Mouse (Mus musculus): ENCODE results near the gene Pax7. TPM values are rescaled to one million over a fixed set of nuclear protein-coding genes. Genes with fewer than 3 reads are reported as not detected.

Pax7 gene
- polyA plus RNA-seq, 1 experiment, result not detected

DNA sequence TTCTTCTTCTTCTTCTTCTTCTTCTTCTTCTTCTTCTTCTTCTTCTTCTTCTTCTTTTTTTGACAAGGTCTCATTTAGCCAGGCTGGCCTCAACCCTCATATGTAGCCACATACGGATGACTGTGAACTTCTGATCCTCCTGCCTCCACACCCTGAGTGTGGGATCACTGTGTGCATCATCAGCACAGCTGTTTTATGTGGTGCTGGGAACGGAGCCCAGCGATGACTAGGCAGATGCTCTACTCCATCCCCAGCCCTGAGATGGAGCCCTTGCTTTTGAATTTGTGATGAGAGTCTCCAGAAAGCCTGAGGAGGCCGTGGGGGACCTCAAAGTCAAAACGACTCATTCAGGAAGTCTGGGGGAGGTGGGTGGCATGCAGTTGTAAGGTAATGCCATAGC is 114.3 kb downstream of the Pax7 start:
- Histone ChIP-seq H3K4me1 (ENCODE audit: control insufficient read depth, insufficient read depth, low read length) (no peaks in the 10 kb centered on the region; the same call in 1 of the 2 replicates), H3K27ac (ENCODE audit: control insufficient read depth, insufficient read depth, low read depth, low read length, poor library complexity) (no peak overlapping the region), H3K4me3 (replicated peaks; ENCODE audit: control insufficient read depth, low read depth, low read length) (no peak overlapping the region)
- TF ChIP-seq CTCF (IDR thresholded peaks at IDR 0.05; ENCODE audit: control insufficient read depth, insufficient read depth, low read length) (no peak), POLR2A (IDR thresholded peaks at IDR 0.05; ENCODE audit: borderline replicate concordance, control insufficient read depth, low read depth, low read length) (no peak)
- 65% methylated on average over 5 of the region's 5 CpGs for WGBS

DNA sequence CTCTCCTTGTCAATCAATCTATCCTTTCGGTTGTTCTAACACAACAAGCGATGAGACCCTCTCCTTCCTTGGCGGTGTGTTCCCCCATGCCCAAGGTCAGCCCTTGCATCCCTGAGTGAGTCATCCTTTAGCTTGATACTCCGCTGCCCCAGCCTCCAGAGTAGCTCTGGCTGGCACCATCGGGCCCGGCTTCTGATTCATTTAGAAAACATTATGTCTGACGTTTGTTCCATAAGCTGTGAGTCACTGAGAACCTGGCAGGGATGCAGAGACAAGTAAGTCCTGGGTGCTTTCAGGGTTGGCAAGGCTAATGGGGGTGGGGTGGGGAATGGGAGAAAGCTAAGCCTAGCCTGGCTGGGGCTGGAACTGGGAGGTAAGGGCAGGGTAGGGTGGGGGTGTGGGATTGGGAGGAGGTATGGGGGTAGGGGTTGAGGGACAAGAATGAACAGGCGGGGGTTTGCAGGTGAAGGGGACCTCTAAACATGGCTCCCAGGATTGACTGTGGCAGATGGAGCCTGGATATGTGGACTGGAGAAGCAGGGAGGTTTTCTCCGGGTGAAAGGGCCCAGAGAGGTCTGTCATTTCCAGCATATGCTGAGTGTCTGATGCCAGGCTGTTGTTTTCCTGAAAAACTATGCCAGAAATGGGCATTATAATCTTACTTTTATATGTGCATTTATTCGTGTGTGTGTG is 116.7 kb downstream of the Pax7 start:
- Histone ChIP-seq H3K4me1 (ENCODE audit: control insufficient read depth, insufficient read depth, low read length) (no peaks in the 10 kb centered on the region; the same call in 1 of the 2 replicates), H3K4me3 (replicated peaks; ENCODE audit: control insufficient read depth, low read depth, low read length) (no peak overlapping the region), H3K27ac (ENCODE audit: control insufficient read depth, insufficient read depth, low read depth, low read length, poor library complexity) (no peak overlapping the region)
- WGBS, result 71% methylated on average over 10 of the region's 10 CpGs
- TF ChIP-seq POLR2A (IDR thresholded peaks at IDR 0.05; ENCODE audit: borderline replicate concordance, control insufficient read depth, low read depth, low read length) (no peak), CTCF (IDR thresholded peaks at IDR 0.05; ENCODE audit: control insufficient read depth, insufficient read depth, low read length) (no peak)

DNA sequence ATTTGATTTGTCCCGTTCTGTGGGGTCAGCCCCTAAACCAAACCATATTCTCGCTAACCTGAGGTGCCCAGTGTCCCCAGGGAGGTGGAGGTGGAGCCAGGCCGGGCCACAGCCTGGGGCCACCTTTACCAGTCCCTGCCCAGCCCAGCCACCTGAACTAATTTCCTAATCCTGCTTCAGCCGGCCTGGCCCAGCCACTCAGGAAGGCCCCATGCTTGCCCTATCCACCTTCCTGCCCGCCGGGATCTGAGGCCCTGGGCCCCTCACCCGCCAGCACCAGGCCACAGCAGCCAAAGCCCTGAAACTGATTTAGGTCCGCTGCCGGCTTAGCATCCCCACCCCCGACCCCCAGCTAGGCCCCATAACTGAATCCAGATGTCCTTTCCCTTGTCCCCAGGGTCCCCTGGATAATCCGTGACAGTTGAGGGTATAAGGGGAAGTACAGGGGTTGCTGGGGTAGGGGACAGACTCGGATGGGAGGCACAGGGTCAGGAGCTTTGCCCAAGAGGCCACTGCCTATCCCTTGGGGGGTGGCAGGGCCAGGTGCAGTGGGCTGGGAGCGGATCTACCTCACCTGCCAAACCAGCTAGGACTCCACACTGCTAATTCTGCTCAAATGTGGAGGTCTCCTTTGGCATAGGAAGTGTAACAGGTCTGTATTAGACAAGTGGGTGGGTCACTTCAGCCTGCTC is 117.9 kb downstream of the Pax7 start:
- H3K4me3 ChIP-seq (replicated peaks; ENCODE audit: control insufficient read depth, low read depth, low read length), result no peak overlapping the region
- no peaks in the 10 kb centered on the region; the same call in 1 of the 2 replicates for H3K4me1 ChIP-seq (ENCODE audit: control insufficient read depth, insufficient read depth, low read length)
- 54% methylated on average over 13 of the region's 13 CpGs for WGBS
- TF ChIP-seq POLR2A (IDR thresholded peaks at IDR 0.05; ENCODE audit: borderline replicate concordance, control insufficient read depth, low read depth, low read length) (no peak), CTCF (IDR thresholded peaks at IDR 0.05; ENCODE audit: control insufficient read depth, insufficient read depth, low read length) (no peak)
- H3K27ac ChIP-seq (ENCODE audit: control insufficient read depth, insufficient read depth, low read depth, low read length, poor library complexity), result no peak overlapping the region

DNA sequence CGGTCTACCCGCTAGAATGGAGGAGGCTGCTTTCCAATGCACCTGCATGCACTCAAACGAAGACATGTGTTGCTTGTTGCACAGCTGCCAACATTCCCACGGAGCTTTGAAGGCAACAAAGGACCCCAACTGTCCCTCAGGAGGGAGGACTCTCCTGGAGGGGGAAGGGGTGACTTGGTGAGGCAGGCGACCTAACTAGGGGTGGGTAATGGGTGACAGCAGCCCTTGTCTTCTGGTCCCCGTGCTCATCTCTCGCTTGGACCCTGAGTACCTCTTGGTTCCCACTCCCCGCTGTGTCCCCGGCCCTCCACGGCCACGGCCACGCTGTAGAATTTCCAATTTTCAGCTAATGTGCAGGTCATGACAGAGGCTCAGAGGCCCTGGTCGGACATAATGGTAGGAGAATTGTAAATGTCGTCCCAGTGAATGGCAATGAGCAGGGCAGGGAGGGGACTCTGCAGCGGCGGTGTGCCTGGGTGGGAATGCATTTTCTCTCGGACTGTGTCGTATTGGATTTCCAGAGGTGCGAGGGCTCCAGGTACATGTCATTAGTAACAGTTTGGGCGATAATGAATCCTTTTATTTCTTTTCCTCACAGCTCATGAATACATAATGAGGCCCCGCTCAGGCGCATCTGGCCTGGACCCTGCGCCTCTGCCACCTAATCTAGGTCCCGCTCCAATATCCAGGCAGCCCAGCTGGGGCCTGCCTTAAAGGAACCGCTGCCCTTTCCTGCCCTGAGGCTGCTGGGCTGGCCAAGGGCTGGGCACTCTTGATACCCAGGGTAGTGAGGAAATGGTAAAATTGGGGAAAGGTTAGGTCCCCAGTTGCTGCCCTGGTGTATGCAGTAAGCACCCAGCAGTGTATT is 122.6 kb downstream of the Pax7 start:
- WGBS, result 54% methylated on average over 25 of the region's 25 CpGs
- Histone ChIP-seq H3K4me3 (replicated peaks; ENCODE audit: control insufficient read depth, low read depth, low read length) (no peak overlapping the region), H3K4me1 (ENCODE audit: control insufficient read depth, insufficient read depth, low read length) (no peaks in the 10 kb centered on the region), H3K27ac (ENCODE audit: control insufficient read depth, insufficient read depth, low read depth, low read length, poor library complexity) (no peak overlapping the region)
- TF ChIP-seq CTCF (IDR thresholded peaks at IDR 0.05; ENCODE audit: control insufficient read depth, insufficient read depth, low read length), result no peak
- TF ChIP-seq POLR2A (IDR thresholded peaks at IDR 0.05; ENCODE audit: borderline replicate concordance, control insufficient read depth, low read depth, low read length), result no peak

DNA sequence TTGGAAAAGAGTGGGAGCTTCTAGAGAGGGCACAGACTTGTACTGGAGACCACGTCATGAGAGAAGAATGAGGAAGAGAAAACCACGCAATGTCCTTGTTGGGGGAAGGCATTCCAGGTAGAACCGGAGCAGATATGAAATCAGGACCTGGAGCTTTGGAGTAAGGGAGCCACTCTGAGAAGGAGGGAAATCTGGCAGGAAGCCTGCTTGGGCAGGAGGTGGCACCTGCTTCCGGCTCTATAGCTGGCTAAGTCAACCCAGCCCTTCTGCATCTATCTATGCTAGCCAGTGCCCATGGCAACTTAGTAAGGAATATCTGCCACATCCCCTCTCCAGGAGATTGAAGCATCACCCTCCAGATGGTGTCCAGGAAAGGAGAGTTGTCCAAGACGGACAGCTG is 127.3 kb downstream of the Pax7 start:
- H3K4me1 ChIP-seq (ENCODE audit: control insufficient read depth, insufficient read depth, low read length), result no peaks in the 10 kb centered on the region; the same call in 1 of the 2 replicates
- TF ChIP-seq POLR2A (IDR thresholded peaks at IDR 0.05; ENCODE audit: borderline replicate concordance, control insufficient read depth, low read depth, low read length), result no peak
- no peak for TF ChIP-seq CTCF (IDR thresholded peaks at IDR 0.05; ENCODE audit: control insufficient read depth, insufficient read depth, low read length)

DNA sequence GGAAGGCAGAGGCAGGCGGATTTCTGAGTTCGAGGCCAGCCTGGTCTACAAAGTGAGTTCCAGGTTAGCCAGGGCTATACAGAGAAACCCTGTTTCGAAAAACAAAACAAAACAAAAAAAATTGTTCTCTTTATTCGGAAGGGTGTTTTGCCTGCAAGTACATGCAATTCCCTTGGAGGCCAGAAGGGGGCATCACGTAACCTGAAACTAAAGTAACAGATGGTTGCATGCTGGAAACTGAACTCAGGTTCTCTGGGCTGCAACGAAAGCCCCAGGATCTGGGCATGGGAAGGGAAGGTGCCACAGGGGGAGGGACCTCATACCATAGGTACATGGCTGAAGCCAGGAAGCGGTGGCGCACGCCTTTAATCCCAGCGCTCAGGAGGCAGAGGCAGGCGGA is 129.9 kb downstream of the Pax7 start:
- WGBS, result 69% methylated on average over 11 of the region's 11 CpGs
- H3K4me3 ChIP-seq (replicated peaks; ENCODE audit: control insufficient read depth, low read depth, low read length), result no peak overlapping the region
- TF ChIP-seq POLR2A (IDR thresholded peaks at IDR 0.05; ENCODE audit: borderline replicate concordance, control insufficient read depth, low read depth, low read length) (no peak), CTCF (IDR thresholded peaks at IDR 0.05; ENCODE audit: control insufficient read depth, insufficient read depth, low read length) (peak; percentile 9; the same call in 1 of the 2 replicates)

More for the DNA sequence above, 127.3 kb downstream of the Pax7 start:
- H3K27ac ChIP-seq (ENCODE audit: control insufficient read depth, insufficient read depth, low read depth, low read length, poor library complexity), result no peak overlapping the region
- H3K4me3 ChIP-seq (replicated peaks; ENCODE audit: control insufficient read depth, low read depth, low read length), result no peak overlapping the region
- 66% methylated on average over 5 of the region's 5 CpGs for WGBS

DNA sequence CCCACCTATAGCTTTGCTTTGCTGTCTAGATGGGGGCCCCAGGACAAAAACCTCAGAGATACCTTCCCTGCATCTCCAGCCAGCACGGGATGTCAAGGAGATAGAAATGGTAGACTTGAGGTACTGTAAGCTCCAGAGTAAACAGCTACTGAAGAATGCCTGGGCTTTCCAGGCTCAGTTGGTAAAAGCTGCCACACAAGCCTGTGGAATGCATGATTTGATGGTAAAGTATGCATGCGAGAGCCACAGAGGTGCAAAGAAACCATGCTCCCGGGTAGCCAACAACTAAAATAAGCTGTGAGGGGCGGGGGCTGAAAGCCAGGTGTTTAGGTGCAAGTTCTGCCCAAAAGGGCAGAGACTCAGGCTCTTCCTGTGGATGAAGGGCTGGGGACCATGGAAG is 130.4 kb downstream of the Pax7 start:
- H3K4me1 ChIP-seq (ENCODE audit: control insufficient read depth, insufficient read depth, low read length), result no peaks in the 10 kb centered on the region; the same call in 1 of the 2 replicates
- 57% methylated on average over 4 of the region's 4 CpGs for WGBS
- TF ChIP-seq POLR2A (IDR thresholded peaks at IDR 0.05; ENCODE audit: borderline replicate concordance, control insufficient read depth, low read depth, low read length) (no peak), CTCF (IDR thresholded peaks at IDR 0.05; ENCODE audit: control insufficient read depth, insufficient read depth, low read length) (no peak)
- no peak overlapping the region for H3K27ac ChIP-seq (ENCODE audit: control insufficient read depth, insufficient read depth, low read depth, low read length, poor library complexity)
- H3K4me3 ChIP-seq (replicated peaks; ENCODE audit: control insufficient read depth, low read depth, low read length), result no peak overlapping the region

More for the DNA sequence above, 129.9 kb downstream of the Pax7 start:
- H3K27ac ChIP-seq (ENCODE audit: control insufficient read depth, insufficient read depth, low read depth, low read length, poor library complexity), result no peak overlapping the region
- no peaks in the 10 kb centered on the region; the same call in 1 of the 2 replicates for H3K4me1 ChIP-seq (ENCODE audit: control insufficient read depth, insufficient read depth, low read length)

DNA sequence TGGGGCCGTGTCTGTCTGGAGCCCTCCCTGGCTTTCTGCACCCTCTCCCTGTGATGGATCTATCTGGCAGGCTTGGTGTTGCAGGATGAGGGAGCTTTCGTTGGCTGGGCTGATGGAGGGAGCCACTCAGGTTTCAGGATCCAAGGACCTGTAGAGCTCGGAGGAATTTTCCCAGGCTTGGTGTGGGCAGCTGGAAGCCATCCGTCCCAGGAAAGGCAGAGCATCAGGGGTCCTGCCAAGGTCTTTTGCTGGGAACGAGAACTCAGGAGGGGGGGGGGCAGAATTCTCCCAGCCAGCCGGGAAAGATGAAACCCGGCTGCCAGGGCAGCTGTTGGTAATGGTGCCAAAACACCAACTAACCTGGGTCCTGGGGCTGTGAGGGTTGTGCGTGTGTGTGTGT is 134.7 kb downstream of the Pax7 start:
- Histone ChIP-seq H3K27ac (ENCODE audit: control insufficient read depth, insufficient read depth, low read depth, low read length, poor library complexity) (no peak overlapping the region), H3K4me3 (replicated peaks; ENCODE audit: control insufficient read depth, low read depth, low read length) (no peak overlapping the region), H3K4me1 (ENCODE audit: control insufficient read depth, insufficient read depth, low read length) (no peaks in the 10 kb centered on the region; the same call in 1 of the 2 replicates)
- WGBS, result 71% methylated on average over 8 of the region's 8 CpGs
- TF ChIP-seq CTCF (IDR thresholded peaks at IDR 0.05; ENCODE audit: control insufficient read depth, insufficient read depth, low read length) (no peak), POLR2A (IDR thresholded peaks at IDR 0.05; ENCODE audit: borderline replicate concordance, control insufficient read depth, low read depth, low read length) (no peak)

Data from bone marrow, adult 2 months (tissue).